Mouse (Mus musculus): ENCODE results near the gene Gm1140. TPM values are rescaled to one million over a fixed set of nuclear protein-coding genes. Genes with fewer than 3 reads are reported as not detected.
"Not testable (repeated sequence)": the region's sequence is repeated elsewhere in the genome, so short reads cannot be mapped to it uniquely, and the experiment has no call there.

Gm1140 gene
- not detected in 2 replicates for polyA plus RNA-seq (2015; fragmentation: Nextera tagmentation; extraction: Ambion mirVana)

- not testable (repeated sequence) for ATAC-seq; H3K4me2 ChIP-seq (replicated peaks; ENCODE audit: low read depth, low read length)
Observed at GRCm38 (mm10) chrX:67693462-67693861, at the start of gene Gm1140. Gene Gm1140, minus strand, starts transcription at chrX:67693562.

GRCm38 (mm10) chrX:67695398-67695797, 2.0 kb upstream of the Gm1140 start, which contains the start of gene Gm14692:
Gene Gm14692, plus strand, starts transcription at chrX:67695698.
- H3K4me2 ChIP-seq (replicated peaks; ENCODE audit: low read depth, low read length), result not testable (repeated sequence)

More at GRCm38 (mm10) chrX:67693462-67693861, at the start of gene Gm1140:
- H3K27ac ChIP-seq (ENCODE audit: low read length); H3K9me3 ChIP-seq (ENCODE audit: low read length); H3K27me3 ChIP-seq (replicated peaks; ENCODE audit: insufficient read depth, low read length); H3K36me3 ChIP-seq (ENCODE audit: insufficient read depth, low read length); H3K4me1 ChIP-seq (ENCODE audit: insufficient read depth, low read depth, low read length); H3K9ac ChIP-seq (replicated peaks; ENCODE audit: low read depth); DNase-seq (ENCODE audit: low spot score); H3K4me3 ChIP-seq (ENCODE audit: low read depth, low read length): not testable (repeated sequence)
- WGBS, result no CpG with 5 or more reads among the region's 11 CpGs

More at GRCm38 (mm10) chrX:67695398-67695797, 2.0 kb upstream of the Gm1140 start, which contains the start of gene Gm14692:
- H3K4me1 ChIP-seq (ENCODE audit: insufficient read depth, low read depth, low read length); H3K36me3 ChIP-seq (ENCODE audit: insufficient read depth, low read length); ATAC-seq; H3K4me3 ChIP-seq (ENCODE audit: low read depth, low read length); H3K27ac ChIP-seq (ENCODE audit: low read length); H3K9me3 ChIP-seq (ENCODE audit: low read length); H3K9ac ChIP-seq (replicated peaks; ENCODE audit: low read depth); DNase-seq (ENCODE audit: low spot score); H3K27me3 ChIP-seq (replicated peaks; ENCODE audit: insufficient read depth, low read length): not testable (repeated sequence)
- WGBS, result no CpG with 5 or more reads among the region's 10 CpGs

Other genes with a start within 250 kb of the Gm1140 start
- not detected in 2 replicates for gene Gm14692, start 2.1 kb upstream of the Gm1140 start, polyA plus RNA-seq (2015; fragmentation: Nextera tagmentation; extraction: Ambion mirVana)
- not detected in 2 replicates for gene 4933436I01Rik, start 227.9 kb upstream of the Gm1140 start, polyA plus RNA-seq (2015; fragmentation: Nextera tagmentation; extraction: Ambion mirVana)